Mouse (Mus musculus) heart, adult 2 months (tissue): ENCODE results near the gene Anxa11. TPM values are rescaled to one million over a fixed set of nuclear protein-coding genes. Genes with fewer than 3 reads are reported as not detected.
"Not testable (repeated sequence)": the region's sequence is repeated elsewhere in the genome, so short reads cannot be mapped to it uniquely, and the experiment has no call there.

ENCODE experiments used
- DNase-seq, 2 experiments: peaks; one replicate each; pipeline ENCODE4 v3.0.0; 2021
- H3K27ac ChIP-seq: fragments of 200-600 bp; 2 replicates; pipeline ENCODE4 v1.8.1; 2022
- H3K27me3 ChIP-seq: fragments of 200-500 bp; 2 replicates; pipeline ENCODE4 v1.6.1; 2012; ENCODE audit warnings: mild to moderate bottlenecking, low read length, inconsistent platforms, mixed read lengths; ENCODE audit not compliant: control insufficient read depth, insufficient read depth
- H3K36me3 ChIP-seq: fragments of 200-500 bp; 2 replicates; pipeline ENCODE4 v1.6.1; 2012; ENCODE audit warnings: low read length, inconsistent platforms; ENCODE audit not compliant: control insufficient read depth, insufficient read depth
- H3K4me1 ChIP-seq: fragments of 200-500 bp; 2 replicates; pipeline ENCODE4 v1.6.1; 2011; ENCODE audit warnings: low read length; ENCODE audit not compliant: control insufficient read depth, insufficient read depth
- H3K4me3 ChIP-seq: fragments of 200-600 bp; 2 replicates; pipeline ENCODE4 v1.8.1; 2022
- H3K79me2 ChIP-seq: fragments of 200-500 bp; replicated peaks from 2 replicates; pipeline ENCODE4 v1.6.1; 2012; ENCODE audit warnings: mild to moderate bottlenecking, inconsistent platforms, low read length, moderate library complexity, mixed read lengths; ENCODE audit not compliant: control insufficient read depth, insufficient read depth
- H3K9ac ChIP-seq: fragments of 200-500 bp; 2 replicates; pipeline ENCODE4 v1.6.1; 2012; ENCODE audit warnings: low read depth, mild to moderate bottlenecking, control low read depth, inconsistent platforms, low read length, mixed read lengths
- CTCF ChIP-seq: fragments of 200-600 bp; IDR thresholded peaks from 2 replicates; pipeline ENCODE4 v1.8.1; 2022; ENCODE audit warnings: antibody characterized with exemption, mild to moderate bottlenecking, moderate library complexity
- EP300 ChIP-seq: fragments of 200-500 bp; IDR thresholded peaks from 2 replicates; pipeline ENCODE4 v1.6.1; 2011; ENCODE audit warnings: low read depth, low read length, control low read depth; ENCODE audit not compliant: insufficient read depth
- POLR2A ChIP-seq: fragments of 200-500 bp; IDR thresholded peaks from 2 replicates; pipeline ENCODE4 v1.6.1; 2011; ENCODE audit warnings: mild to moderate bottlenecking, low read depth, low read length, control low read depth; ENCODE audit not compliant: insufficient read depth
- WGBS: fragments of 180-500 bp; shearing (Covaris S2); methylation state at CpG from one replicate; pipeline ENCODE4 v1.1.7; 2018; 5-methylcytosine and 5-hydroxymethylcytosine counted together
- intact Hi-C: fragments of 180-260 bp; cut with DNase I; formaldehyde crosslinking; loops from one replicate; pipeline ENCODE4 v1.15.1; 2025
- polyA plus RNA-seq: library from polyadenylated mRNA; depleted of rRNA; stranded (reverse); fragments of >200 nt; gene quantifications from 2 replicates; pipeline ENCODE4 v1.2.3, GENCODE M21; 2012
- total RNA-seq, 2 experiments: library from RNA; stranded (reverse); gene quantifications; 2 replicates each; pipeline ENCODE4 v1.2.3; 2021

Gene Anxa11
- total and polyA plus RNA-seq, 3 experiments = 74.0 to 82.4 (median 77.9) TPM

DNA sequence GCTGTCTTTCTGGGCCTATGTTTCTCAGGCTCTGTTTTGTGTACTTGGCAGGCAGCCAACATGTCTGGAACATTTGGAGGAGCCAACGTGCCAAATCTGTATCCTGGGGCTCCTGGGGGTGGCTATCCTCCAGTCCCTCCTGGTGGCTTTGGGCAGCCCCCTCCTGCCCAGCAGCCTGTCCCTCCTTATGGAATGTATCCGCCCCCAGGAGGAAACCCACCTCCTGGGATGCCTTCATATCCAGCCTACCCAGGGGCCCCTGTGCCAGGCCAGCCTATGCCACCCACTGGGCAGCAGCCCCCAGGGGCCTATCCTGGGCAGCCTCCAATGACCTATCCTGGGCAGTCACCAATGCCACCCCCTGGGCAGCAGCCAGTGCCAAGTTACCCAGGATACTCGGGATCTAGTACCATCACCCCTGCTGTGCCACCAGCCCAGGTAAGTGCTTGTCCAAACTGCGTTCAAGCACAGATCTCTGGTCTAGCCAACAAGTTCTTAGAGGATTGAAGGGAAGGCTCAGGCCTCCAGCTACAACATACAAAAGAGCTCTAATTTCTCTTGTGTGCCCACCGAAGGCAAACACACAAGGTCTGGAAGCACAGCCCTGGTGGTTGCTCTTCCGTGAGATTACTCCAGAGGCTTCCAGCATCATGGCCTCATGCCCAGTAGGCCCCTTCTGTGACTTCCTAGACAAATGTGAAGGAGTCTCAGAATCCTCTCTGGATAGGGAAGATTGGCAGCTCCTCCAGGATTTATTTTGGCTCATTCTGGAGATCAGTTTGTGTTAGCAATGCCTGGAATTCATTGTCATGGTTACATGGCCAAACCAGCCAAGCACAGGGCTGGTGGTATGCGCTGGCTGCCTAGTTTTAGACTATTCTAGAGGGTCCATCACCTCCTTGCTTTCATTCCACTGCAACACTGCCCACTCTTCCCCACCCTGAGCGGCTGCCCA, 30.8 kb downstream of the Anxa11 start:
- peak overlapping the region; percentile 46 for H3K27ac ChIP-seq
- intact Hi-C loops = no loop called here
- H3K27me3 ChIP-seq = no peaks in the 10 kb centered on the region
- H3K79me2 ChIP-seq = peaks cover 2% of the 10 kb centered on the region; the same call in 1 of the 2 replicates
- WGBS = 39% methylated on average over 8 of the region's 8 CpGs
- H3K4me3 ChIP-seq = no peak overlapping the region
- TF ChIP-seq EP300 (no peak), POLR2A (no peak), CTCF (no peak)
- H3K36me3 ChIP-seq = peaks cover 2% of the 10 kb centered on the region; the same call in 1 of the 2 replicates
- H3K4me1 ChIP-seq = peaks cover 25% of the 10 kb centered on the region
- peak in 1 of 2 experiments; percentile 53 for DNase-seq
- H3K9ac ChIP-seq = no peak overlapping the region

DNA sequence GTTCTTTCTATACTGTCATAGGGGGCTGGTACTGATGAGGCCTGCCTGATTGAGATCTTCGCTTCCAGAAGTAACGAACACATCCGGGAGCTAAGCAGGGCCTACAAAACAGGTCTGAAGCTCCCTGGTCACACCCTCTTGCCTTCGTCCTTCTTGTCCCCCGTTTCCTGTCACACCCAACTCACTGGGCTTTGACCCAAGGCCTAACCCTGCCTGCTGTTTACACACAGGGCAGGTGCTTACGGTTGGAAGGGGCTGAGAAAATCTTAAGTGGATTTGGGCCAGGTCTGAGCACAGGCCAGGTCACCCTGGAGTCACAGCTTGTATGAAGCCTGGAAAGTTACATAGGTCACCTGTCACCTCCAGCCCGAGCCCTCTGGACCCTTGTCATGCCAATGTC, 34.7 kb downstream of the Anxa11 start:
- H3K36me3 ChIP-seq, H3K4me3 ChIP-seq, H3K9ac ChIP-seq, H3K27me3 ChIP-seq, intact Hi-C loops, DNase-seq, H3K79me2 ChIP-seq, H3K27ac ChIP-seq: not testable (repeated sequence)
- no CpG with 5 or more reads among the region's 7 CpGs for WGBS
- peaks cover 11% of the 10 kb centered on the region for H3K4me1 ChIP-seq

DNA sequence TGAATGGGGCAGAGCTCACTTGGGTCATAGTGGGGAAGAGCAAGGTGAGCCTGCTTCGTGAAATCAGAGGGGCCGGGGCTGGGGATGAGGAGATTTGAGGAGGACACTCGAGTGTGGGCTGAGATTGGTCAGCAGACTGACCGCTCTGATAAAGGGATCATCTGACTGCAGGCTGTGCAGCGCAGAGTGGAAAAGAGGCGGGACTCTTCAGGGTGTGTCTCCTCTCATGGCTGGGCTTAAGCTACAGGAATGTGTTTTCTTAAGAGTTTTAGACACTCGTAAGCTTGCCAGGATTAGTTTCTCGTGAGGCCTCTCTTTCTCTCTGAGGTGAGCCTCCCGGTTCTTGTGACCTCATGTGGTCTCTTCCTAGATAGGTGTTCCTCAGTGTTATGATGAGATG, 39.8 kb downstream of the Anxa11 start:
- H3K36me3 ChIP-seq, DNase-seq, H3K4me3 ChIP-seq, intact Hi-C loops, H3K9ac ChIP-seq, H3K79me2 ChIP-seq, H3K27me3 ChIP-seq, H3K27ac ChIP-seq, H3K4me1 ChIP-seq: not testable (repeated sequence)
- WGBS = no CpG with 5 or more reads among the region's 9 CpGs

DNA sequence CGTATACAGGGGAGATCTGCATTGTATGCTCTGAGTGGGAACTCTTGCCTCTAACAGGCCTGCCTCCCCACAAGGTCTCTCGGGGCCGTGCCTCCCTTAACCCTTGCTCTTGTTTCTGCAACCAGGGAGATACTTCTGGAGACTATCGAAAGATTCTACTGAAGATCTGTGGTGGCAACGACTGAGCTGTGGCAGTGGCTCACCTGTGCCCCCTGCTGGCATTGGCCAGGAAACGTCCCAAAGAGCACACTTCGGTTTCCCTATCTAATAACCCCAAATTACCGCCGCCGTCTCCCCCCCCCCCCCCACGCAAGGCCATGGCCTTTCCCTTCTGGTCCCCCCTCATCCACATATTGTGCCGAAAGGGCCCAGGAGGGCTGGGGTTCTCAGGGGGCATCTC, 43.9 kb downstream of the Anxa11 start:
- no CpG with 5 or more reads among the region's 12 CpGs for WGBS
- H3K79me2 ChIP-seq, H3K27me3 ChIP-seq, H3K4me1 ChIP-seq, DNase-seq, intact Hi-C loops, H3K36me3 ChIP-seq, H3K9ac ChIP-seq, H3K27ac ChIP-seq, H3K4me3 ChIP-seq: not testable (repeated sequence)

- H3K36me3 ChIP-seq, DNase-seq, H3K27me3 ChIP-seq, H3K27ac ChIP-seq, intact Hi-C loops, H3K4me1 ChIP-seq, H3K79me2 ChIP-seq, H3K9ac ChIP-seq, H3K4me3 ChIP-seq: not testable (repeated sequence)
- WGBS = no CpG with 5 or more reads among the region's 3 CpGs
These were observed 52.6 kb downstream of the Anxa11 start for GRCm38 (mm10) chr14:25894566-25894965.

DNA sequence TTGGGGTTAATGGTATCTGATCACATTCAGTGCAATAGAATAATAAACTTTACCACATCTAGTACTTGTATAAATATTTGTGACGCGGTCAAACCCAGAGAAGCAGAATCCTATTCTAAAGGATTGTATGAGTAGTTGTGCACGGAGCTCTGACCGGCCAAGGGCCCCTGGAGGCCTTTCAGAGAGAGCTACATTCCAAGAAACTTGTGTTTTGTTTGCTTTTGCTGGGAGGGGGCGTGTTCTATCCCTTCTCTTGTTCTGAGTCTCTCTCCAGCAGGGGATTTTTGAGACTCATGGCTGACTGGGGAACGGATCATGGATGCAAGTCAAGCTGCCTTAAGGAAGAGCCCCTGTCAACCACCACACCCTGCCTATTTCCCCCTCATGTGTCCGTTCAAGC, 53.7 kb downstream of the Anxa11 start:
- H3K27me3 ChIP-seq, H3K79me2 ChIP-seq, DNase-seq, H3K27ac ChIP-seq, intact Hi-C loops, H3K4me3 ChIP-seq, H3K36me3 ChIP-seq, H3K4me1 ChIP-seq, H3K9ac ChIP-seq: not testable (repeated sequence)
- WGBS = no CpG with 5 or more reads among the region's 7 CpGs

- H3K4me1 ChIP-seq, DNase-seq, H3K27ac ChIP-seq, H3K9ac ChIP-seq, H3K36me3 ChIP-seq, intact Hi-C loops, H3K79me2 ChIP-seq, H3K4me3 ChIP-seq, H3K27me3 ChIP-seq: not testable (repeated sequence)
- WGBS = no CpG with 5 or more reads among the region's 10 CpGs
These were observed 61.0 kb downstream of the Anxa11 start, which contains the start of gene Plac9a for GRCm38 (mm10) chr14:25903000-25903399. TSS of gene Plac9a (minus strand) at chr14:25903100.

DNA sequence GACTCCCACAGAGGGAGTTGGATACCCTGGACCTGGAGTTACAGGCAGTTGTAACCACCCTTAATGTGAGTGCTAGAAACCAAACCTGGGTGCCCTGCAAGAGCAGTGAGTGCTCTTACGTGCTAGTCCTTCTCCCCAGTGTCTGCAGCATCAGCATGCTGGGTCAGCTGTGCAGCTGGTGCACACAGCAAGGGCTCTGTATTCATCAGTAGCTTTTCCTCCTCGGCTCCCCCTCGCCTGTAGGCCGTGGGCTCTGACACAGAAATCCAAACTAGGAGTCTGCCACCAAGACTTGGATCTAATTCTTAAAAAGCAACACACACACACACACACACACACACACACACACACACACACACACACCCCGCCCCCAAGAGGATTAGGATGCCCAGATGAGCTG, 63.3 kb downstream of the Anxa11 start:
- 86% methylated on average over 1 of the region's 5 CpGs for WGBS
- H3K4me1 ChIP-seq, H3K27me3 ChIP-seq, DNase-seq, H3K36me3 ChIP-seq, H3K4me3 ChIP-seq, H3K79me2 ChIP-seq, intact Hi-C loops, H3K27ac ChIP-seq, H3K9ac ChIP-seq: not testable (repeated sequence)

DNA sequence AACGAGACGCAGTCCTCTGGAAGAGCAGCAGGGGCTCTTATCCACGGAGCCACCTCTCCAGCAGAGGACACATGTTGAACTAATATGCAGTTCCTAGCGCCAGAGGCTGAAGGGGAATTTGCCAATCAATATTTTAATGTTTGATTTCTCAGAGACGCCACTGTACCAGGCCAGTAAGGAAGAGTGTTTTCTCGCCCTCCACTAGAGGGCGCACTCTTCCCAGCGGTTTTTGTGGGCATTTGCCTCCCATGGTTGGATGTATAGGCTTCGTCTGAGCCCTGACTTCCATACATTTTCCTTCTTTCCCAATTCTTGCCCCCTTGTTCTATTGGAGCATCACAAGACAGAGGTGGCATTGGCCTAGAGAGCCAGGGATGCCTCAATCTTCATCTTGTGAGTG, 65.3 kb downstream of the Anxa11 start:
- H3K79me2 ChIP-seq, H3K27ac ChIP-seq: not testable (repeated sequence)
- WGBS = no CpG with 5 or more reads among the region's 9 CpGs

More for the DNA sequence above, 65.3 kb downstream of the Anxa11 start:
- intact Hi-C loops, DNase-seq, H3K9ac ChIP-seq, H3K27me3 ChIP-seq, H3K36me3 ChIP-seq, H3K4me1 ChIP-seq, H3K4me3 ChIP-seq: not testable (repeated sequence)
